Mouse (Mus musculus) testis, adult 2 months (tissue): ENCODE data around the gene Prm2. TPM values are rescaled to one million over a fixed set of nuclear protein-coding genes. Genes with fewer than 3 reads are reported as not detected.

ENCODE experiments used
- H3K27ac ChIP-seq: fragments of 200-500 bp; 2 replicates; pipeline ENCODE4 v1.5.1; 2012; ENCODE audit warnings: low read depth, low read length; ENCODE audit not compliant: control insufficient read depth, insufficient read depth
- H3K27me3 ChIP-seq: fragments of 200-500 bp; 2 replicates; pipeline ENCODE4 v1.6.1; 2012; ENCODE audit warnings: mild to moderate bottlenecking, low read length, moderate library complexity; ENCODE audit not compliant: control insufficient read depth, insufficient read depth
- H3K36me3 ChIP-seq: fragments of 200-500 bp; 2 replicates; pipeline ENCODE4 v1.6.1; 2012; ENCODE audit warnings: mild to moderate bottlenecking, low read length; ENCODE audit not compliant: control insufficient read depth, insufficient read depth
- H3K4me1 ChIP-seq: fragments of 200-500 bp; 2 replicates; pipeline ENCODE4 v1.6.1; 2012; ENCODE audit warnings: low read length; ENCODE audit not compliant: control insufficient read depth, insufficient read depth
- H3K4me3 ChIP-seq: fragments of 200-500 bp; 2 replicates; pipeline ENCODE4 v1.5.1; 2012; ENCODE audit warnings: low read depth, mild to moderate bottlenecking, low read length, moderate library complexity, mixed read lengths; ENCODE audit not compliant: control insufficient read depth
- CTCF ChIP-seq: fragments of 200-500 bp; IDR thresholded peaks from 2 replicates; pipeline ENCODE4 v1.5.1; 2012; ENCODE audit warnings: low read depth, mild to moderate bottlenecking, inconsistent platforms, low read length, moderate library complexity; ENCODE audit not compliant: control insufficient read depth, insufficient read depth, insufficient replicate concordance
- POLR2A ChIP-seq: fragments of 200-500 bp; IDR thresholded peaks from 2 replicates; pipeline ENCODE4 v1.6.1; 2012; ENCODE audit warnings: low read depth, mild to moderate bottlenecking, inconsistent platforms, low read length, moderate library complexity; ENCODE audit not compliant: control insufficient read depth
- polyA plus RNA-seq: library from polyadenylated mRNA; depleted of rRNA; stranded (reverse); fragments of >200 nt; gene quantifications from 2 replicates; pipeline ENCODE4 v1.2.3, GENCODE M21; 2012

Gene Prm2
- polyA plus RNA-seq, 1 experiment: 18,587 TPM

- H3K4me1 ChIP-seq: peaks cover 12% of the 10 kb centered on the region
- H3K27ac ChIP-seq: no peak overlapping the region
Measured at GRCm38 (mm10) chr16:10782377-10783151, 13.4 kb downstream of the Prm2 start.

DNA sequence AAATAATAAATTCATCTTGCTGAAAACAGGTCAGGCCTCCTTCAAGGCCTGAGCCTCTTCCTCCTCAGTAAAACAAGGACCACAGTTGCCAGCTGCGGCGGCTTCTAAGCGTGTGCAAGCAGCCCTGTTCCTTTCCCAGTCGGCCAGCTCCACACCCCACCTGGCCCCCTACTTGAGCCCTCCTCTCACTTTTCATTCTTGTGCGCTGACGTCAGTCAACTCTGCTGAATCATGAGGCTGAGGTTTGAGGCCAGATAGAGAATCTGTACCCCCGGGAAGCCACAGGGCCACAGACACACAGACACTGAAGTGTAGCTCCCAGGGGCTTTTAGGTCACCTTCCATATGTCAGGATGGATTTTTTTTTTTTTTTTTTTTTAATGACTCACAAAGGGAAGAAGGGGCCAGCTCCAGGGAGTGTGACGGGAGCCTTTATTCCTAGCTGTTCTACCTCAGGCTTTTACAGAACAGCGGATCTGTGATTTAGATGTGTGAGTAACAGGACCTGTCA lies 14.0 kb downstream of the Prm2 start:
- Histone ChIP-seq H3K4me3 (peak overlapping the region; percentile 56), H3K27me3 (no peaks in the 10 kb centered on the region), H3K36me3 (no peaks in the 10 kb centered on the region), H3K27ac (no peak overlapping the region), H3K4me1 (peaks cover 8% of the 10 kb centered on the region)
- TF ChIP-seq POLR2A: no peak
- TF ChIP-seq CTCF: no peak

More at GRCm38 (mm10) chr16:10782377-10783151, 13.4 kb downstream of the Prm2 start:
- H3K27me3 ChIP-seq: no peaks in the 10 kb centered on the region
- H3K4me3 ChIP-seq: peak overlapping the region; percentile 56
- TF ChIP-seq POLR2A (no peak), CTCF (no peak)
- H3K36me3 ChIP-seq: no peaks in the 10 kb centered on the region

- no peak overlapping the region for H3K27ac ChIP-seq
- TF ChIP-seq POLR2A (no peak), CTCF (no peak)
- H3K36me3 ChIP-seq: no peaks in the 10 kb centered on the region
- H3K27me3 ChIP-seq: no peaks in the 10 kb centered on the region
- no peak overlapping the region; the same call in 1 of the 2 replicates for H3K4me3 ChIP-seq
- H3K4me1 ChIP-seq: peaks cover 2% of the 10 kb centered on the region
Measured at GRCm38 (mm10) chr16:10780631-10781120, 15.3 kb downstream of the Prm2 start.

- Histone ChIP-seq H3K36me3 (no peaks in the 10 kb centered on the region), H3K4me3 (no peak overlapping the region), H3K27me3 (no peaks in the 10 kb centered on the region), H3K27ac (no peak overlapping the region), H3K4me1 (no peaks in the 10 kb centered on the region)
- TF ChIP-seq POLR2A (no peak), CTCF (no peak)
Measured at GRCm38 (mm10) chr16:10777579-10778160, 18.3 kb downstream of the Prm2 start.

DNA sequence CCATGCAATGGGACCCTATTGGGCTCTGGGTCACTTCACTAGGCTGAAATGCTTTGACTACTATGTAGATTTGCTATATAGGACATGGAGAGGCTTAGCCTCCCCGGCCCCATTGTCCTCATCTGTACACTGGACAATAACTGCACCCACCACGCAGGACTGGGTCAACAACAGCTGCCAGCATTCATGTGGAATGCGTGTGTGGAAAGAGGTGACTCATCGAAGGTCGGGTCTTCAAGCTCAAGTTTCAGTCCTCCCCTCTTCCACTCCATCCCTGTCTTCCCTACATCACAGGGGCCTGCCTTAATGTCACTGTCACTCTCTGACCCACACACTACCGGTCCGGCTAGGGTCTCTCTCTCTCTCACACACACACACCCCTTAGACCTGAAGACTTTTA lies 19.6 kb downstream of the Prm2 start:
- H3K36me3 ChIP-seq: no peaks in the 10 kb centered on the region
- TF ChIP-seq CTCF (no peak), POLR2A (no peak)
- H3K4me1 ChIP-seq: no peaks in the 10 kb centered on the region
- no peaks in the 10 kb centered on the region for H3K27me3 ChIP-seq
- H3K27ac ChIP-seq: no peak overlapping the region
- H3K4me3 ChIP-seq: no peak overlapping the region

DNA sequence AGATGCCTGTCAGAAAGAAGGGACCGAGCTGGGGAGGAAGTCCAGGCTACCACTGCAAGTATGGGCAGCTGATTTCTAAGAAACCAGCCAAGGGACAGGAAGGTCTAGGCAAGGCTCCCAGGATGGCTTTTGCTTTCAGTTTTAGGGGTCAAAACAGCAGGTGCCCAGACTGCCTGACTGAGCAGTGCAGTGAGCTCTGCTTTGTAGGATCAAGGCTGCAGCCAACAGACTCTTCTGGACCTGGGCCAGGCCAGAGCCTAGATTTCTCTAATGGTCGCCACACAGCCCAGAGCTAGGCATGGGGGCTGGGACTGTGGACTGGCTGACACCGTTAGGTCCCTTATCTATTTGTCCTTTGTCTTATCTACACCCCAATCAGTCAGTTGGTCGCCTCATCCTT lies 21.2 kb downstream of the Prm2 start:
- Histone ChIP-seq H3K4me1 (no peaks in the 10 kb centered on the region), H3K36me3 (no peaks in the 10 kb centered on the region), H3K4me3 (no peak overlapping the region), H3K27ac (no peak overlapping the region), H3K27me3 (no peaks in the 10 kb centered on the region)
- no peak for TF ChIP-seq CTCF

DNA sequence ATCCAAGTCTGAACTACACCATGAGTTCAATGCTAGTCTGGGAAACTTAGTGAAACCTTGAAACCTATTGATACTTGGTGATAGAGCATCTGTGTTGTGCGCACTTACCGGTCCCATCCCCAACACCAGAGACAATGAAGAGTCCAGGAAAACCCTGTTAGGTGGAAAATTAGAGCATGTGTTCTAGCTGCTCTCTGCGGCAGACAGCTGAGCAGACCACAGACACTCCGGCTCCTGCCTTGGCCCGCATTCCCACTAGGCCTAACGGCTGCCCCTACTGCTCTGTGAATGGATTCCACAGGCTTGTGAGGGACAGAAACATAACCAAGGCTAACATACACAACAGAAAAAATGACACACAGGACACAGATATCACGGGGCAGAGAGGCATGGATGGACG lies 22.4 kb downstream of the Prm2 start:
- TF ChIP-seq CTCF (no peak), POLR2A (no peak)
- Histone ChIP-seq H3K36me3 (no peaks in the 10 kb centered on the region), H3K4me1 (no peaks in the 10 kb centered on the region), H3K4me3 (no peak overlapping the region), H3K27me3 (no peaks in the 10 kb centered on the region), H3K27ac (no peak overlapping the region)
